Mouse (Mus musculus): Measurements from ENCODE around the gene Ppil1.
"Not testable (repeated sequence)": the region's sequence is repeated elsewhere in the genome, so short reads cannot be mapped to it uniquely, and the experiment has no call there.

Ppil1 gene

GRCm38 (mm10) chr17:29280422-29280821, 16.4 kb upstream of the Ppil1 start:
- peak; percentile 83 for DNase-seq

DNA sequence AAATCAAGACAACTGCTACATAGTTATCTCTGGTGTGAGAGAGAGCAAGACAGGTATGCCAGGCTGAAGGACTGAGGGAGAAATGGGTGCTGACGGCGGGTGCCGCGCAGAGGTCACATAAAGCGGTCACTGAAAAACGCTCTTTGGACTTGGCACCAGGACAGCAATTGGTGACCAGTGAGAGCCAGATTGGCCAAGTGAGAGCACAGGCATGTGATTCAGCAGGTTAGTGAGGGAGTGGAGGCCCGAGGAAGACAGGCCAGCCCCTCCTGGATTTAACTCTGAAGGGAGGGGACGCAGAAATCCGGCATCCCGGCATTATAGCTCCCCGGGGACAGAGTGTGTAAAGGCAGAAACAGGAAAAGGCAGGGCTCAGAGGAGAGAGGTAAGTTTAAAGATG, 9.9 kb upstream of the Ppil1 start:
- DNase-seq = no peak

DNA sequence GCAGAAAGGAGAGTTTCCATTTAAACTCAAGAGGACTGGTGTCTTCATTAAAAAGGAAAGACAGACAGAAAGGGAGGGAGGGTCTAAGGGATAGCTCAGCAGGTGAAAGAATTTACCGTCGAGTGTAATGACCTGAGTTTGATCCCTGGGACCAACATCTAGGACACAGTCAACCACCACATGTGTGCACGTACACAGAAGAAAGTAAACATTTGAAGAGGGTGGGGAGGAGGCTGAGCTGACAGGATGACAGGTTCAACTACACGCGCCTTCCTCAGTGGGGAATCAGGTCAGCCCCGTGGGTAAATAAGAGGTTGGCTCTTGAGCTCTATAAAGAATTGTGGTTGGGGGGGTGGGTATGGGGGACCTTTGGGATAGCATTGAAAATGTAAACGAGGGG, 9.2 kb upstream of the Ppil1 start:
- DNase-seq = no peak

DNA sequence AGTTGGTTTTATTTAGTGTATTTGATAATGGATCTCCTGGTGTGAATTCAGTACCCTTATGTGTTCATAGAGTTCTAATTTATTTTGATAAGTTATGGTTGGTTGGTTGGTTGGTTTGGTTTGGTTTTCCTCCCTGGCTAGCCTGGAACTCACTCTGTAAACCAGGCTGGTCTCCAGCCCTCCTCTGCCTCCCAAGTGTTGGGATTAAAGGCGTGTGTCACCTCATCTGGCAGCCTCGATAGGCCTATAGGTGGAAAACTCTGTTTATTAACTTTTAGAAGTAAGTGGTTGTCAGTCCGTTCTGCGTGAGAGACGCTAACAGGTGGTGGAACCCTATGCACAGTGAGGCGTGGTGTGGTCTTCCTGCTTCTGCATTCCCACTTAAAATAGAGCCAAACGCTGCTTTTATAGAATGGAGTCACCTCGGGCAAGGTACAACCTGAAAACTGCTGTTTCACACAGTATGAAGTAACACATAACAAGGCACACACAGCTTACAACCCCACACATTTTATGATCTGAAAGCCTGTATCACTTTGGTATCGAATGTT, 6.2 kb upstream of the Ppil1 start:
- DNase-seq = no peak

DNA sequence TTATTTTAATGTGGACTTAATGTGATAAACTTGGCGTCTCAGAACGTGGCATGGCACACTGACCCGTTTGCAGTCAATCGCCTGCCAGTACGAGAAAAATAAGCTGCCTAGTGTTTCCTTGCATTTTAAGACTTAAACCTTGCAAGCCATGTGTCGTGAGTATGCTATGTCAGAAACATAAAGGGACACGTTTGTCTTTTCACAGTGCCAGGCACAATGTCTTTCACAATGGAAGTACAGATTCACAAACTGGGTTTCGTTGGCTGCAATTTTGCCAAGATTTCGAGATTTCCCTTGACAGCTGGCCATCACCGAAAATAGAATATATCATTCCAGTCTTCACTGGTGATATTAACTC, 5.3 kb upstream of the Ppil1 start:
- DNase-seq = no peak

GRCm38 (mm10) chr17:29268682-29269348, 4.8 kb upstream of the Ppil1 start, which contains the start of gene BC004004:
Gene BC004004 (plus strand): TSS chr17:29268788.
- peak; percentile 95 for DNase-seq

GRCm38 (mm10) chr17:29267931-29268681, 4.1 kb upstream of the Ppil1 start:
- DNase-seq = no peak

DNA sequence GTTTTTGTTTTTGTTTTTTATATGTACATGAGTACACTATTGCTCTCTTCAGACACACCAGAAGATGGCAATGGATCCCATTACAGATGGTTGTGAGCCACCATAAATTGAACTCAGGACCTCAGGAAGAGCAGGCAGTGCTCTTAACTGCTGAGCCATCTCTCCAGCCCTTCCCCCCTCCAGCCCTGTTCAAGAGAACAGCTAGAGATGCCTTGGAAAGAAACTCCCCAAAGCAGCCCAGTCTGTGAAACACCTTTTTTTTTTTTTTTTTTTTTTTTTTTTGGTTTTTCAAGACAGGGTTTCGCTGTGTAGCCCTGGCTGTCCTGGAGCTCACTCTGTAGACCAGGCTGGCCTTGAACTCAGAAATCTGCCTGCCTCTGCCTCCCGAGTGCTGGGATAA, 3.1 kb upstream of the Ppil1 start:
- not testable (repeated sequence) for DNase-seq

- DNase-seq = no peak
These were observed 774 bp upstream of the Ppil1 start for GRCm38 (mm10) chr17:29264760-29265159.

DNA sequence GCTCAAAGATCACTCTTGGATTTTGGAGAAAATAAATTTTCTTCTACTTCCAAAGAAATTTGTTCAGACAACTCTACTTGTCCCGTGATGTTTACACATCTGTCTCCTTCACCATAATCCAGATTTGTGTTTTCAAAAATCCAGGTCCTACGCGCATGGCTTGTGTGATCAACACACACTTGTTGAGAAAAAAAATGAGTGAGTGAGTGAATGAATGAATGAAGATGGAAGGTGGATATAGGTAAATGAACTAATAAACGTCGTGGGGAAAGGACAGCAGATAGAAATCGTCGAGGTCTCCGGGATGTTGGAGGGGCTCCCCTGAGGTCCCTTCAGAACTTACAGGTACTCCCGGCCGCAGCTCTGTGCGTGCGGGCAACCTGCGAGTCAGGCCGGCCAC, 569 bp downstream of the Ppil1 start:
- DNase-seq = no peak

GRCm38 (mm10) chr17:29262259-29262649, 1.7 kb downstream of the Ppil1 start:
- peak; percentile 52 for DNase-seq

DNA sequence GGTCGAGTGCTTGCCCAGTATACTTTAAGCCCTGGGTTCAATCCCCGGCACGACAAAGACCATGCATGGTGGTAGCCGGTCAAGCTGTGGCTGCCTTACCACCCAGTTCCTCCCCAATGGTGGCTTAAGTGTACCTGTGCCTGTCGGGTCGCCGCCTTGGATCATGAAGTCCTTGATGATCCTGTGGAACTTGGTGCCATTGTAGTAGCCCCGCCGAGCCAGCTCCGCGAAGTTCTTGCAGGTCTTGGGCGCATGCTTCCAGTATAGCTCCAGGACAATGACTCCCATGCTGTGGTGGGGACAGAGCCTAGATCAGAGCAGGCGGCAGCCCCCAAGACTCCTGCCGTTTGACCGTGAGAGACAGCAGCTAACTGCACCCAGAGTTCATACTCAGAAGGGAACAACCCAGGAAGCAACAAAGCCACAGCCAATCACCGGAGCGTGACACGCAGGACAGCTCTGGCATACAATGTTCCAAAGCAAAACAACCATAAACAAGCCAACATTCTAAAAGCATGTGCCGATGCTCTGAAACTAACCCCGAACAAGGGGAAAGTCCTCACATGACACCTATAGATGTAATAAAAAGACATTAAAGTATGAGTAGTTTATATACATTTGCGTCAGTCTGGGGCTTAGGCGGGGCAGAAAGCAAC, 2.3 kb downstream of the Ppil1 start:
- DNase-seq = no peak

DNA sequence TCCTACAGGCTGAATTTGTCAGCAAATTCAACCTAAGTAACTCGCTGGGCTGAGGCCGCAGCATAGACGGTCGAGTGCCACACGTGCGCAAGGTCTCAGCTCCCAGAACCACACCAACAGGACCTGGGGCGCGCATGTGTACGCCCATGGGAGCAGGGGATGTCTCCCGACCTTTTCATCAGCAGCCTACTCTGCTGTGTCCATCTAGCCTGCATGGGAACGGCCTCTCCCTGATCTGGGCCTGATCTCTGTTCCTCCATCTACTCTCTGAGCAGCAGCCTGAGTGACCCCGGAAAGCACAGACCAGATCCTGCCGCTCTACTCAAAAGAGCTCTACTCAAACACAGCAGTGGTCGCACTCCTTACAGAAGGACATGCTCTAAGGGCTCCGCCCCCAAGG, 3.5 kb downstream of the Ppil1 start:
- no peak for DNase-seq

GRCm38 (mm10) chr17:29259489-29259888, 4.5 kb downstream of the Ppil1 start:
- DNase-seq = peak; percentile 91

DNA sequence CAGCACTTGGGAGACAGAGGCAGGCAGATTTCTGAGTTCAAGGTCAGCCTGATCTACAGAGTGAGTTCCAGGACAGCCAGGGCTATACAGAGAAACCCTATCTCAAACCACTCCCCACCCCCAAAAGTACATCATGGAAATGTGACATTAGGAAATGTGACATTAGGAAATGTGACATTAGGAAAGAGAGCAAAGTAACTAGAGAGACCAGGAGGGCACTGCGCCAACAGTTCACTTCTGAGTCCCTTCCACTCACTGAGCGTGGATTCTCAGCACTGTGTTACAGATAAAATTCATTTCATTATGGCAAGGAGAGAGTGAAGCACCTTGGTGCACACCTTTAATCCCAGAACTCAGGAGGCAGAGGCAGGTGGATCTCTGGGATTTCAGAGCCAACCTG, 5.1 kb downstream of the Ppil1 start:
- DNase-seq = no peak

DNA sequence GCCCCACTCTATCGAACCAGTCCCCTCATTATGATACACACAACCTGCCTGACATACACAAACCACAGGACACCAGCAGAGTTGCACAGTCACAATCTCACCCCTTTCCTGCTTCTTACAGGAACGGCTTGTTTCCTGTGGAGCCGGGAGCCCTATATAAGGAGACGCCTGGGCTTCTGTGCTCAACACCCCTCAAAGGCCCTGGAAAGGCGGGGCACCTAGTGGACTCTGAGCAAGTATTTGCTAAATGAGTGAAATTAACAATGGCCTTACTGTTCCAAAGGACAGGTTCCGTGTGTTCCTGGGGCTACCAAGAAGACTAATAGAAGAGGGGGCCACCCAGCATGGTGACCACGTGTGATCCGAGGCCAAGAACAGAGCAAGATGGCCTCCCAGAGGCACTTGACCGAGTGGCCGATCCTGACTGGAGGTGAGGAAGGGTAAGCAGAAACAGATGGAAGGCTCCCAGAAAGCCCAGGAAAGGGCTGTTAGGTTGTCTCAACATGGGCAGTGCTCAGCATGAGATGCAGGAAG, 5.9 kb downstream of the Ppil1 start:
- no peak for DNase-seq

- DNase-seq = no peak
These were observed 6.9 kb downstream of the Ppil1 start for GRCm38 (mm10) chr17:29257001-29257511.

- DNase-seq = no peak
These were observed 7.5 kb downstream of the Ppil1 start for GRCm38 (mm10) chr17:29256507-29256906.

DNA sequence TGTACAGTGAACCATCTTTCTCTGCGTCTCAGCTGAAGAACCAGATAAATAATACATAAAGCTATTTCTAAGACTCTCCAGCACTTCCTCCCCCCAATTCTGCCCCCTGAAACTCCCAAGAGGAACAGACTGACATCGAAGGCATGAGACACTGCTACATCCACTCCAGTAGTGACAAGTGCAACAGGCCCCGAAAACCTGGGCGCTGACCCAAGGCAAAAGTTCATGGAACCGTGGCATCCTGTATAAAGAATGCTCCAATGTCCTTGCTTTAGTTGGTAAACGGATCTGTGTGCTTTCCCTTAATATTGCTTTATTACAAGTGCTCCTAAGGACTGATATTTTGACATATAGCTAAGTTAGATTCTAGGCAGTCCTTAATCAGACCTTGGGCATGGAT, 9.2 kb downstream of the Ppil1 start:
- DNase-seq = not testable (repeated sequence)

DNA sequence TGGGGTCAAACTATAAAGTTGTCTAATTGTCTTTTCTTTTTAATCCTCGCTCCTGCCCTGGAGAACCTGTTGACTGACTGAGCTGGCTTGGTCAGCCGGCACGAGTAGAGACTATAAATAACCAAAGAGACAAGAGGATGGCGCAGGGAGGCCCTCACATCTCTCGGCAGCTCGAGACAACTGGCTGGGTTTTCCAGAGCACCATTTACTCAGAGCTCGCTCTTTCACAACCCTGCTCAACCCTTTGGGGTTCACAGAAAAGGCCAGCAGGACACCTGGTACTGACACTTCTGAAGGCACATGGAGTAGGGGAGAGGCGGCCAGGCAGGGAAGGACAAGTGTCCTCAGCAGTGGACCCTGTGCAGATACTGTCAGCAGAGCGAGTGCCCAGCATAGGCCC, 10.3 kb downstream of the Ppil1 start:
- DNase-seq = no peak

DNA sequence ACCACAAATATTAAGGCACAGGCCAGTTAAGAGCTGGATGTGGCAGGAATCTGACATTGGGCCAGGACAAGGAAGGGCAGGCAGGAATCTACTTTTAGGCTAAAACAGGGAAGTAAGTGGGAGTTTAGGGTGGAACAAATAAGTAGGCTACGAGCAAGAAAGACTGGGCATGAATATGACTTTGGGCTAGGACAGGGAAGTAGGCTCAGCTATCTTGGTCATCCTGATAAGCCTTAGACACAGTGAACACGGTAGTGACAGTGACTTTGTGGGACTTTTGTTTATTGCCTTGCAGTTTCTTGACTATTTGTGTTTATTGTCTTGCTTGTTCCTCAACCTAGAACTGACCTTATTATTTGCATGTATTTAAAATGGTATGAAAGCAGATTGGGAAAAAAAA, 10.8 kb downstream of the Ppil1 start:
- DNase-seq = no peak

GRCm38 (mm10) chr17:29251608-29252390, 12.2 kb downstream of the Ppil1 start:
- DNase-seq = no peak

- DNase-seq = not testable (repeated sequence)
These were observed 13.0 kb downstream of the Ppil1 start for GRCm38 (mm10) chr17:29251006-29251405.

Measured in thymus, postnatal 4 days (tissue).